Mouse (Mus musculus) ES-E14 (cell line): ENCODE measurements around the gene AC140267.1.

Experiments
- CHD2 ChIP-seq: IDR thresholded peaks from 2 replicates; pipeline ENCODE4 v1.6.1; 2014; ENCODE audit warnings: mild to moderate bottlenecking, low read depth, low read length, inconsistent platforms
- HCFC1 ChIP-seq: IDR thresholded peaks from 2 replicates; pipeline ENCODE4 v1.6.1; 2012; ENCODE audit warnings: low read length, inconsistent platforms, borderline replicate concordance; ENCODE audit not compliant: insufficient read depth
- MAFK ChIP-seq: IDR thresholded peaks from 2 replicates; pipeline ENCODE4 v1.6.1; 2014; ENCODE audit warnings: mild to moderate bottlenecking, low read depth, low read length, inconsistent platforms; ENCODE audit not compliant: insufficient read depth
- ZC3H11A ChIP-seq: IDR thresholded peaks from 2 replicates; pipeline ENCODE4 v1.6.1; 2012; ENCODE audit warnings: low read depth, mild to moderate bottlenecking, inconsistent platforms, low read length, borderline replicate concordance
- ZNF384 ChIP-seq: IDR thresholded peaks from 2 replicates; pipeline ENCODE4 v1.6.1; 2012; ENCODE audit warnings: low read depth, low read length, inconsistent platforms

DNA sequence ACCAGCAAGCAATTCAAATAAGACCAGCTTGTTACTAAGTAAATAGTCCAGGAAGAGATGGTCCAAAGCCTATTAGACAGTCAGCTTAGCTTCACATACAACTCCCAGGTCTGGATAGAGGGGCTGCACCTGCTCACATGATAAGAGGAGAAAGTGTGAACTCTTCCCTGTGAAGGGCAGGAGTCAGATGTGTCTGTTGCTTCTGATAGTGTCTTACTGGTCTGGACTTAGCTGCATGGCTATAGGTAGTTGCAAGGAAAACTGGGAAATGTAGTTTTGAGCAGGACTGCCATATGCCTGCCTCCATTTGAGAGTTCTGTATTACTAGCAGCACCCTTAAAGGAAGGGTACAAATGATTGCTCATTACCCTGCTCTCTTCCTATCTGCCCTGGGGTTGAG lies 21.9 kb upstream of the AC140267.1 start:
- TF ChIP-seq MAFK, result no peak
- TF ChIP-seq ZNF384, result no peak
- TF ChIP-seq CHD2, result no peak
- no peak for TF ChIP-seq ZC3H11A
- no peak for TF ChIP-seq HCFC1
